Mouse (Mus musculus): Measurements from ENCODE around the gene Gnaq. TPM values are rescaled to one million over a fixed set of nuclear protein-coding genes. Genes with fewer than 3 reads are reported as not detected.

The Gnaq gene
- polyA plus RNA-seq, 1 experiment from 2014 or later = 26.7 TPM

GRCm38 (mm10) chr19:16222526-16222925, 89.9 kb downstream of the Gnaq start:
- Histone ChIP-seq H3K27me3 (ENCODE audit: insufficient read depth, poor library complexity, severe bottlenecking) (no peaks in the 10 kb centered on the region), H3K4me1 (replicated peaks) (no peaks in the 10 kb centered on the region), H3K9me3 (no peaks in the 10 kb centered on the region), H3K4me3 (no peak overlapping the region), H3K27ac (no peak overlapping the region), H3K36me3 (peaks cover 48% of the 10 kb centered on the region)
- DNase-seq (ENCODE audit: low spot score) = no peak
- 86% methylated on average over 3 of the region's 3 CpGs for WGBS

- Histone ChIP-seq H3K4me1 (replicated peaks) (no peaks in the 10 kb centered on the region), H3K27ac (no peak overlapping the region), H3K27me3 (ENCODE audit: insufficient read depth, poor library complexity, severe bottlenecking) (no peaks in the 10 kb centered on the region), H3K4me3 (no peak overlapping the region), H3K9me3 (no peaks in the 10 kb centered on the region), H3K36me3 (peaks cover 48% of the 10 kb centered on the region)
- 93% methylated on average over 3 of the region's 3 CpGs for WGBS
- DNase-seq (ENCODE audit: low spot score) = no peak
Observed at GRCm38 (mm10) chr19:16223126-16223525, 90.5 kb downstream of the Gnaq start.

GRCm38 (mm10) chr19:16224831-16225230, 92.2 kb downstream of the Gnaq start:
- H3K27ac ChIP-seq = no peak overlapping the region
- WGBS = 79% methylated on average over 2 of the region's 2 CpGs
- no peaks in the 10 kb centered on the region for H3K9me3 ChIP-seq
- no peaks in the 10 kb centered on the region for H3K4me1 ChIP-seq (replicated peaks)
- no peak overlapping the region for H3K4me3 ChIP-seq
- H3K27me3 ChIP-seq (ENCODE audit: insufficient read depth, poor library complexity, severe bottlenecking) = no peaks in the 10 kb centered on the region
- no peak for DNase-seq (ENCODE audit: low spot score)
- peaks cover 42% of the 10 kb centered on the region for H3K36me3 ChIP-seq

GRCm38 (mm10) chr19:16231584-16231983, 99.0 kb downstream of the Gnaq start:
- WGBS = 87% methylated on average over 1 of the region's 1 CpGs
- Histone ChIP-seq H3K4me3 (no peak overlapping the region), H3K27me3 (ENCODE audit: insufficient read depth, poor library complexity, severe bottlenecking) (no peaks in the 10 kb centered on the region), H3K9me3 (no peaks in the 10 kb centered on the region), H3K27ac (no peak overlapping the region), H3K4me1 (replicated peaks) (no peaks in the 10 kb centered on the region), H3K36me3 (peaks cover 4% of the 10 kb centered on the region; the same call in 1 of the 2 replicates)
- no peak for DNase-seq (ENCODE audit: low spot score)

- WGBS = 86% methylated on average over 8 of the region's 8 CpGs
Observed at GRCm38 (mm10) chr19:16235594-16235993, 103.0 kb downstream of the Gnaq start.

GRCm38 (mm10) chr19:16237034-16237433, 104.4 kb downstream of the Gnaq start:
- H3K4me1 ChIP-seq (replicated peaks) = peaks cover 19% of the 10 kb centered on the region
- no peaks in the 10 kb centered on the region for H3K27me3 ChIP-seq (ENCODE audit: insufficient read depth, poor library complexity, severe bottlenecking)
- H3K36me3 ChIP-seq = no peaks in the 10 kb centered on the region
- 97% methylated on average over 1 of the region's 1 CpGs for whole genome bisulfite sequencing
- no peak for DNase-seq (ENCODE audit: low spot score)
- H3K27ac ChIP-seq = no peak overlapping the region
- H3K9me3 ChIP-seq = no peaks in the 10 kb centered on the region
- H3K4me3 ChIP-seq = no peak overlapping the region

More at GRCm38 (mm10) chr19:16235594-16235993, 103.0 kb downstream of the Gnaq start:
- Histone ChIP-seq H3K4me3 (no peak overlapping the region), H3K27me3 (ENCODE audit: insufficient read depth, poor library complexity, severe bottlenecking) (no peaks in the 10 kb centered on the region), H3K9me3 (no peaks in the 10 kb centered on the region), H3K4me1 (replicated peaks) (peaks cover 15% of the 10 kb centered on the region), H3K36me3 (no peaks in the 10 kb centered on the region), H3K27ac (no peak overlapping the region)
- no peak for DNase-seq (ENCODE audit: low spot score)

- Histone ChIP-seq H3K27ac (no peak overlapping the region), H3K4me1 (replicated peaks) (peaks cover 19% of the 10 kb centered on the region), H3K9me3 (no peaks in the 10 kb centered on the region), H3K27me3 (ENCODE audit: insufficient read depth, poor library complexity, severe bottlenecking) (no peaks in the 10 kb centered on the region), H3K36me3 (no peaks in the 10 kb centered on the region), H3K4me3 (no peak overlapping the region)
- whole genome bisulfite sequencing = 71% methylated on average over 4 of the region's 4 CpGs
- no peak for DNase-seq (ENCODE audit: low spot score)
Observed at GRCm38 (mm10) chr19:16238072-16238471, 105.4 kb downstream of the Gnaq start.

- peaks cover 19% of the 10 kb centered on the region for H3K4me1 ChIP-seq (replicated peaks)
- no peaks in the 10 kb centered on the region for H3K9me3 ChIP-seq
- H3K36me3 ChIP-seq = no peaks in the 10 kb centered on the region
- 74% methylated on average over 2 of the region's 2 CpGs for WGBS
- no peak overlapping the region for H3K27ac ChIP-seq
- no peak overlapping the region for H3K4me3 ChIP-seq
- no peaks in the 10 kb centered on the region for H3K27me3 ChIP-seq (ENCODE audit: insufficient read depth, poor library complexity, severe bottlenecking)
- DNase-seq (ENCODE audit: low spot score) = no peak
Observed at GRCm38 (mm10) chr19:16238512-16238911, 105.9 kb downstream of the Gnaq start.

- WGBS = 88% methylated on average over 3 of the region's 3 CpGs
- Histone ChIP-seq H3K4me3 (no peak overlapping the region), H3K27ac (no peak overlapping the region), H3K4me1 (replicated peaks) (peaks cover 20% of the 10 kb centered on the region), H3K27me3 (ENCODE audit: insufficient read depth, poor library complexity, severe bottlenecking) (no peaks in the 10 kb centered on the region), H3K36me3 (no peaks in the 10 kb centered on the region), H3K9me3 (no peaks in the 10 kb centered on the region)
- DNase-seq (ENCODE audit: low spot score) = no peak
Observed at GRCm38 (mm10) chr19:16242708-16243107, 110.1 kb downstream of the Gnaq start.

GRCm38 (mm10) chr19:16249025-16249424, 116.4 kb downstream of the Gnaq start:
- Histone ChIP-seq H3K27me3 (ENCODE audit: insufficient read depth, poor library complexity, severe bottlenecking) (no peaks in the 10 kb centered on the region), H3K9me3 (no peaks in the 10 kb centered on the region), H3K4me1 (replicated peaks) (peaks cover 30% of the 10 kb centered on the region), H3K4me3 (no peak overlapping the region), H3K27ac (no peak overlapping the region), H3K36me3 (no peaks in the 10 kb centered on the region)
- 93% methylated on average over 2 of the region's 2 CpGs for WGBS
- DNase-seq (ENCODE audit: low spot score) = no peak

- no peak for DNase-seq (ENCODE audit: low spot score)
- no peaks in the 10 kb centered on the region for H3K9me3 ChIP-seq
- no peak overlapping the region for H3K27ac ChIP-seq
- H3K4me1 ChIP-seq (replicated peaks) = peaks cover 30% of the 10 kb centered on the region
- WGBS = 61% methylated on average over 3 of the region's 3 CpGs
- no peak overlapping the region for H3K4me3 ChIP-seq
- H3K27me3 ChIP-seq (ENCODE audit: insufficient read depth, poor library complexity, severe bottlenecking) = no peaks in the 10 kb centered on the region
- no peaks in the 10 kb centered on the region for H3K36me3 ChIP-seq
Observed at GRCm38 (mm10) chr19:16250921-16251320, 118.3 kb downstream of the Gnaq start.

GRCm38 (mm10) chr19:16251819-16252218, 119.2 kb downstream of the Gnaq start:
- no peak overlapping the region for H3K27ac ChIP-seq
- no peak for DNase-seq (ENCODE audit: low spot score)
- H3K9me3 ChIP-seq = no peaks in the 10 kb centered on the region
- peaks cover 30% of the 10 kb centered on the region for H3K4me1 ChIP-seq (replicated peaks)
- no peaks in the 10 kb centered on the region for H3K36me3 ChIP-seq
- no peak overlapping the region for H3K4me3 ChIP-seq
- H3K27me3 ChIP-seq (ENCODE audit: insufficient read depth, poor library complexity, severe bottlenecking) = no peaks in the 10 kb centered on the region
- WGBS = 85% methylated on average over 5 of the region's 5 CpGs

- no peak for DNase-seq (ENCODE audit: low spot score)
- WGBS = 72% methylated on average over 4 of the region's 4 CpGs
- Histone ChIP-seq H3K9me3 (no peaks in the 10 kb centered on the region), H3K36me3 (no peaks in the 10 kb centered on the region), H3K27ac (no peak overlapping the region), H3K27me3 (ENCODE audit: insufficient read depth, poor library complexity, severe bottlenecking) (no peaks in the 10 kb centered on the region), H3K4me3 (no peak overlapping the region), H3K4me1 (replicated peaks) (peaks cover 27% of the 10 kb centered on the region)
Observed at GRCm38 (mm10) chr19:16252696-16253095, 120.1 kb downstream of the Gnaq start.

GRCm38 (mm10) chr19:16254881-16255280, 122.2 kb downstream of the Gnaq start:
- Histone ChIP-seq H3K4me1 (replicated peaks) (peaks cover 26% of the 10 kb centered on the region), H3K27me3 (ENCODE audit: insufficient read depth, poor library complexity, severe bottlenecking) (no peaks in the 10 kb centered on the region), H3K36me3 (no peaks in the 10 kb centered on the region), H3K9me3 (no peaks in the 10 kb centered on the region), H3K4me3 (no peak overlapping the region), H3K27ac (no peak overlapping the region)
- WGBS = 83% methylated on average over 1 of the region's 1 CpGs
- no peak for DNase-seq (ENCODE audit: low spot score)
